Mouse (Mus musculus): ENCODE results near the gene Sema6c.

Sema6c gene

DNA sequence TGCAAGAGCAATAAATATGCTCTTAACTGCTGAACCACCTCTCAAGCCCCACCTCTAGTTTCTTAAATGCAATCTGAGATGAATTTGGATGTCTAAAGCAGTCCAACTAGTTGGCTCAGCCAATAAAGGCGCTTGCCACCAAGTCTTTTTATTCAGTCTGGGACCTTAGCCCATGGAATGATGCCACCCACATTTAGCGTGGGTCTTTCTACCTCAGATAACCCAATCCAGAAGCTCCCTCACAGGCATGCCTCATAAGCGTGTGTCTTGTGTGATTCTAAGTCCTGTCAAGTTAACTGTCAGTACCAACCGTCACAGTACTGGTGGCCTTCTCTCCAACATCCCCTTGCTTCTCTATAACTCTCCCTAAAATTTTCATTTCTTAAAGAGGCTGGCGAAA, 18.7 kb downstream of the Sema6c start:
- in situ Hi-C loops (cut with MboI, MseI) = loop anchor here in 1 of 2 experiments (10.0 kb wide), 1 partner anchor 584 kb away; no protein-coding TSS in a partner anchor

DNA sequence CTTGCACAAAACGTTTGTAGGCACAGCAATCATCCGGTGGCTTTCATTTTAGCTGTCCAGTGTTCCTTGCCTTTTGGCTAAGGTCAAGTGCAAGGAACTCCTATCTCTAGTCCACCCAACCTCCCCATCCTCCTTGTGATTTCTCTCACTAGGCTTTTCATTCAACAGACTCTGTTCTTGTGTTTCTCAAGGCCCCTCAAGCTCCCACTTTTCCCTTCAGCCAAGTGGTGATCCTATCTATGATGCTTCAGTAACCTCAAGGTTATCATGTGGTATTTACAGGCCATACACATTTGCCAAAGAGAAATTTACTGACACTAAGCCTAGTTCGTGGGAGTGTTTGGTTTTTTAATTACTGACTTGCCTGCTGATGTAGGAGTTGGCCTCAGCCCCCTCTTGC, 19.6 kb downstream of the Sema6c start:
- in situ Hi-C loops (cut with MboI, MseI) = loop anchor here in 1 of 2 experiments (10.0 kb wide), 1 partner anchor 585 kb away; no protein-coding TSS in a partner anchor

DNA sequence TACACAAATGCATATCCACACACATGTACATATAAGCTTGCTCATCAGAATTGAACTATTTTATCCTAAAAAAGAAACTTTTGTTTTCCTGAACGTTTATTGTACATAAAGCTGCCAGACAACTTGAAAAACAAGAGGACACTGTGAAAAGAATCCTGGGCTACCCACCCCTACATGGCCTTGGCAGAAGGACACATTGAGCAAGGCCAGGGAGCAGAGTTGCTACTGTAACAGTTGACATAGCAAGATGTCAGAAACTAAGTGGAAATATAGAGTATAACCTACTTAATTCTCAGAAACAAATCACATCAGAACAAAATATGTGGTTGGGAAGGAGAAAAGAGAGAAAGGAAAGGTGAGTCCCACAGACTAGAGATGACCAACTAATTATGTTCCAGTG, 21.6 kb downstream of the Sema6c start:
- in situ Hi-C loops (cut with MboI, MseI) = no loop called here

GRCm38 (mm10) chr3:95184796-95185577, 24.7 kb downstream of the Sema6c start:
- in situ Hi-C loops (cut with MboI, MseI) = no loop called here

DNA sequence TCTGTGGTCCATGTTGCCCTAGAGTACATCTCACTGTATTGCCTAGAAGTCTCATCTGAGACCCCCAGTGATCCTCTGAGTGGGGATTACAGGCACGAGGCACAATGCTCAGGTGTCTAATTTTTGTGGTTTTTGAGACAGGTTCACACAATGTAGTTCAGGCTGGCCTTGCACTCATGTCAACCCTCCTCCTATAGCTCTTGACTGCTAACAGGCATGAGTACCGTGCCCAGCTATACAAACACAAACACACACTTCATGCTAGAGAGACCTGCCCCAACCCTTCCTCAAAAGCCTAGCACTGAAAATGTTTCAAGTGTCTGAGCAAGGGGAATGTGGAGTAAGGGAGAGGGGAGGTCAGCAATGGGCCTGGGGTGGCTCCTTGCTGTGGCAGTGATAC, 25.8 kb downstream of the Sema6c start:
- in situ Hi-C loops (cut with MboI, MseI) = no loop called here

DNA sequence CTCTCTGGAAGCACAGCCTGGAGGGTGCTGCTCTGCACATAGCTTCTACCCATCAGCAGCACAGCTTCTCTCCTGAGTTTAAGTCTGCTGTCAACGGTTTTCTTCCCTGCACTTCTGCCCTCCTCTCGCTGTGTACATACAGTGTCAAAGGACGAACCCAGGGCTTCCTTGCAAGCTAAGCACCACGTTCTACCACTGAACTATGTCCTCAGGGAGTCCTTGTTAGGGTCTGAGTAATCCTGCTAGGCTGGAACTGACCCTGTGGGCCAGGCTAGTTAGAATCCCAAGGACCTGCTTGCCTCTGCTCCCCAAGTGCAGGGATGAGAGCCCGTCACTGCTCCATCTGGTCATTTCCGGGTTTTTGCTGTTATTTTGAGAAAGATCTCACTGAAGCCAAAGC, 26.6 kb downstream of the Sema6c start:
- in situ Hi-C loops (cut with MboI, MseI) = no loop called here

DNA sequence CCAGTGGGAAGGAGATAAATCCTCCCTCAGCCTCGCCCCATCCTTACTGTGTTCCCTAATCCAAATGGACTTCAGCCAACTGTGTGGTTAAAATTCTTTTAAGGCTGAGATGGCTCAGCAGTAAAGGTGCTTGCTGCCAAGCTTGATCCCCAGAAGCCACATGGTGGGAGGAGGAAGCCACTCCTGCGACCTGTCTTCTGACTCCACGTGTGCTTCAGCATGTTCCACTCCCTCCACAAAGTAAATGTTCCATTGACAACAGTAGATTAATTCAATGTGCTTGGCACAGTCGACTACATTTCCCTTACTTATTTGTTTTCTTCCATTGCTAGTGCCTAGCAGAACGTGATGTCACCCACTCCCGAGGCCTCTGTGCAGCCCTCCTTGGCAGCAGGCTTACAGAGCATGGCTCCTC, 34.5 kb downstream of the Sema6c start:
- in situ Hi-C loops (cut with MboI, MseI) = no loop called here

DNA sequence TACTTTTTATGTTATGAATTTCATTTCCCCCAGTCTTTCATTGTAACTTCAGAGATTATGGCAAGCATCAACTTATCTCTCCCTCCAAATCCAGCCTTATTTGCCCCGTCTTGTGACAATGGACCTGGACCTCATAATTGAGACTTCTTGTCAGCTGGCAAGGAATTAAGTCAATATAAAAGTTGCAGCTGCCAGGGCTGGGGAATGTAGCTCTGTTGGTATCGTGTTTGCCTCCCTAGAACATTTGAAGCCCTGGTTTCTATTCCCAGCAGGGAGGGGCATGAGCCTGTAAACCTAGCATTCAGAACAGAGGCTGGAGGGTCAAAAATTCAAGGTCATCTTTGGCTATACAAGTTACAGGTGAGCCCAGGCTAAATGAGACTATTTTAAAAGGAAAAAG, 35.5 kb downstream of the Sema6c start:
- in situ Hi-C loops (cut with MboI, MseI) = no loop called here

DNA sequence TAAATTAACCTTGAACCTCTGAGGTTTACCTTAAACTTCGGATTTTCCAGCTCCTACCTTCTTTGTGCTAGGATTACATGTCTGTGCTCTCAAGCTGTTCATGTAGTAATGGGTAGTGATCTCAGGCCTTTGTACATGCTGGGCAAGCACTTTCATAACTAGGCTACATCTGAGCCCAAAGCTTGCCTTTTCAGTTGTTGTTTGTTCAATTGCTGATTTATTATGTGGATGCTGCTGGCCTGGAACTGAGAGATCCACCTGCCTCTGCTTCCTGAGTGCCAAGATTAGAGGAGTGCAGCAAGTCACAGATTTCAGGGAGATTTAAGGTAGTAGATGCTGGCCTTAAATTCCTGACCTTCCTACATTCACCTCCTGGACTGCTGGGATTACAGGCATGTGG, 38.8 kb downstream of the Sema6c start:
- in situ Hi-C loops (cut with MboI, MseI) = no loop called here

DNA sequence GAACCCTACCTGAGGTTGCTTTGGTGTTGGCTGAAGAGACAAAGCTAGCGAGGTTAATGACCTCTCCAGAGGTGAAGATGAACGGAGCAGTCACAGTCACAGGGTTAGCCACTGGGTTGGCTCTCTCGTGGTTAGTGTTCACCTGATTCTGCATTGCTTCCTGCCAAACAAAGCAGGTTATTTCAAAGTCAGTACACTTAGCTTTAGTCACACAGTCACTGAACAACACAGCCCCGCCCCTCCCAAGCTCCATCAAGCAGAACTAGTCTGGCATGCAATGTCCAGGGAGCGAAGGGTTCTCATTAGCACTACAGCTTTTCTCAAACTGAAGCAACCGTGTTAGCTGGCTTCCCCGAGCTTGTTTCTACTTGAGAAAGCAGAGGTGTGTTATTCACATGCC, 39.9 kb downstream of the Sema6c start:
- in situ Hi-C loops (cut with MboI, MseI) = no loop called here

GRCm38 (mm10) chr3:95200562-95200961, 40.3 kb downstream of the Sema6c start:
- in situ Hi-C loops (cut with MboI, MseI) = no loop called here

DNA sequence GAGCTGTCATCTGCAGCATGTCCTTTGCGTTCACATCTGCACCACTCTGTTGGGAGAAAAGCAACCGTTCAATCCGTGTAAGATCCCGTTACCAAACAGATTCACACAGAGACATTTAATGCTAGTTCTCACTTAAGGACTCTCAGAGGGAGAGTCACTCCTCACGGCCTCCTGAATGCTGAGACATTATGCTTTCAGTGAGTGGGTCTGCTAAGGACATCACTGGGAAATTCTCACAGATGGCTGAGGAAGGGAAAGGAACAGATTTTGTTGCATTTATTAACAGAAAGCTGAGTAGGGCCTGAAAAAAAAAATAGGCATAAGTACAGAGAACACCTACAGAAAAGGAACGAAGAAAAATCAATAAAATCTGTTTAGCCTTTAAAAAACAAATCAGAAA, 43.6 kb downstream of the Sema6c start:
- in situ Hi-C loops (cut with MboI, MseI) = no loop called here

DNA sequence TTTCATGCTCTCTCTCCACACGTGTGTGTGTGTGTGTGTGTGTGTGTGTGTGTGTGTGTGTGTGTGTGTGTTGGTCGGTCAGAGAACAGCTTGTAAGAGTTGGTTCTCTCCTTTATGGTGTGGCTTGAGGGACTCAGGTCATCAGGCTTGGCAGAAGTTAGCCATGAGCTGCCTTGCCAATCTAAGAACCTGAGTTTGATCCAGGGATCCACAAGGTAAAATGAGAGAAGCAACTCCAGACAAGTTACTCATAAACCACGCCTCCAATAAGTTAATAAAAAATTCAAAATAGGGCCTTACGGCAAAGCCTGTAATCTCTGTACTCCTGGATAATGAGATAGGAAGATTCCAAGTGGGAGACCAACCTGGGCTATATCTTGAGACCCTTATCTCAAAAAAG, 48.0 kb downstream of the Sema6c start:
- in situ Hi-C loops (cut with MboI, MseI) = loop anchor here in 1 of 2 experiments (5.0 kb wide), 1 partner anchor 49 kb away; no protein-coding TSS in a partner anchor

DNA sequence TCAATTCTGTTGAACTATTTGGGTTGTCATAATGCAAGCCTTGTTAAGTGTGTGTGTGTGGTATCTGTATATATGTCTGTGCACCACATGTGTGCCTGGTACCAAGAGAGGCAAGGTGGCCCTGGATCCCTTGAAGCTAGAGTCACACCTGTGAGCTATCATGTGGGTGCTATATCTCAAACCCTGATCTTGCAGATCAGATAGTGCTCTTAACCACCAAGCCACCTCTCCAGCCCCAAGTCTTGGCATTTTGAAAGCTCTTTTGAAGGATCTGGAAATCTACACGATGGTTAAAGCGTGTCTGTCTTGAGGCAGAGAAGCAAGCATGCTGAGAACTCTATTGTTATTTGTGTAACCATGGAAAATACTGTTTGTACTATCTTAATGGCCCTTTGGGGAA, 50.3 kb downstream of the Sema6c start:
- in situ Hi-C loops (cut with MboI, MseI) = loop anchor here in 1 of 2 experiments (5.0 kb wide), 1 partner anchor 68 kb away; the partner anchor contains the start of gene Tnfaip8l2

- in situ Hi-C loops (cut with MboI, MseI) = loop anchor here in 1 of 2 experiments (5.0 kb wide), 1 partner anchor 71 kb away; the partner anchor contains the start of gene Tnfaip8l2
Observed at GRCm38 (mm10) chr3:95212889-95213608, 52.8 kb downstream of the Sema6c start.

GRCm38 (mm10) chr3:95213609-95213975, 53.3 kb downstream of the Sema6c start:
- in situ Hi-C loops (cut with MboI, MseI) = loop anchor here in 1 of 2 experiments (5.0 kb wide), 1 partner anchor 71 kb away; the partner anchor contains the start of gene Tnfaip8l2

GRCm38 (mm10) chr3:95216655-95217254, 56.5 kb downstream of the Sema6c start:
- in situ Hi-C loops (cut with MboI, MseI) = no loop called here

GRCm38 (mm10) chr3:95217255-95218134, 57.2 kb downstream of the Sema6c start, which contains the start of gene Gabpb2:
Gene Gabpb2 (minus strand): TSS chr3:95217916.
- in situ Hi-C loops (cut with MboI, MseI) = no loop called here

GRCm38 (mm10) chr3:95218466-95219137, 58.3 kb downstream of the Sema6c start:
- in situ Hi-C loops (cut with MboI, MseI) = no loop called here

DNA sequence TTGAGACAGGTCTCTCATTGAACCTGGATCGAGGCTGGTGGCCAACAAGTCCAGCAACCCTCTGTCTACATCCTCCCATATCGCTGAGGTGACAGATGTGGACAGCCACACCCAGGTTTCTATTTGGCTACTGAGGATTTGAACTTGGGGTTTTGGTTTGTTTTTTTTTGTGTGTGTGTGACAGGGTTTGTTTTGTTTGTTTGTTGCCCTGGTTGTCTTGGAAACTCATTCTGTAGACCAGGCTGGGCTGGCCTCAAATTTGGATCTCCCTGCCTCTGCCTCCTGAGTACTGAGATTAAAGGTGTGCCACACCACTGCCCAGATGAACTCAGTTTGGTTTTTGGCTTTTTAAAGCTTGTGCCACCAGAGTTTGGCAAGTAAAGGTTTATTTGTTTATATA, 62.8 kb downstream of the Sema6c start:
- in situ Hi-C loops (cut with MboI, MseI) = no loop called here
